Mouse (Mus musculus) lung, embryonic 15.5 days (tissue): ENCODE measurements around the gene Ano1. TPM values are rescaled to one million over a fixed set of nuclear protein-coding genes. Genes with fewer than 3 reads are reported as not detected.

Experiments used
- ATAC-seq: fragments of 200-750 bp; cut with Nextera tagmentation; 2 replicates; pipeline ENCODE4 v1.8.0; 2017; ENCODE audit warnings: moderate number of reproducible peaks, borderline replicate concordance; ENCODE audit not compliant: low FRiP score, low TSS enrichment; ENCODE audit errors: extremely low read depth
- H3K27ac ChIP-seq: fragments of 300-500 bp; sonication (generic); 2 replicates; pipeline ENCODE4 v1.5.1; 2015; ENCODE audit warnings: moderate library complexity, mild to moderate bottlenecking, inconsistent platforms
- H3K27me3 ChIP-seq: fragments of 300-500 bp; sonication (generic); 2 replicates; pipeline ENCODE4 v1.6.1; 2015; ENCODE audit warnings: inconsistent platforms
- H3K36me3 ChIP-seq: fragments of 300-500 bp; sonication (generic); 2 replicates; pipeline ENCODE4 v1.6.1; 2015; ENCODE audit warnings: inconsistent platforms
- H3K4me1 ChIP-seq: fragments of 300-500 bp; sonication (generic); 2 replicates; pipeline ENCODE4 v1.6.1; 2015; ENCODE audit warnings: inconsistent platforms
- H3K4me2 ChIP-seq: fragments of 300-500 bp; sonication (generic); 2 replicates; pipeline ENCODE4 v1.6.1; 2015; ENCODE audit warnings: inconsistent platforms, mild to moderate bottlenecking, moderate library complexity
- H3K4me3 ChIP-seq: fragments of 300-500 bp; sonication (generic); 2 replicates; pipeline ENCODE4 v1.5.1; 2015; ENCODE audit warnings: mild to moderate bottlenecking, inconsistent platforms
- H3K9ac ChIP-seq: fragments of 300-500 bp; sonication (generic); 2 replicates; pipeline ENCODE4 v1.6.1; 2015; ENCODE audit warnings: inconsistent platforms
- H3K9me3 ChIP-seq: fragments of 300-500 bp; sonication (generic); 2 replicates; pipeline ENCODE4 v1.6.1; 2016; ENCODE audit warnings: inconsistent platforms
- WGBS: fragments of 180-500 bp; shearing (Covaris S2); methylation state at CpG from one replicate; pipeline ENCODE4 v1.1.7; 2015; 5-methylcytosine and 5-hydroxymethylcytosine counted together
- polyA plus RNA-seq: library from polyadenylated mRNA; unstranded; fragments of >200 nt; fragmentation: Nextera tagmentation; extraction: Ambion mirVana; gene quantifications from 2 replicates; pipeline ENCODE4 v1.2.1, GENCODE M21; 2015

Ano1 gene
- polyA plus RNA-seq, 1 experiment from 2014 or later, result 90.2 TPM

DNA sequence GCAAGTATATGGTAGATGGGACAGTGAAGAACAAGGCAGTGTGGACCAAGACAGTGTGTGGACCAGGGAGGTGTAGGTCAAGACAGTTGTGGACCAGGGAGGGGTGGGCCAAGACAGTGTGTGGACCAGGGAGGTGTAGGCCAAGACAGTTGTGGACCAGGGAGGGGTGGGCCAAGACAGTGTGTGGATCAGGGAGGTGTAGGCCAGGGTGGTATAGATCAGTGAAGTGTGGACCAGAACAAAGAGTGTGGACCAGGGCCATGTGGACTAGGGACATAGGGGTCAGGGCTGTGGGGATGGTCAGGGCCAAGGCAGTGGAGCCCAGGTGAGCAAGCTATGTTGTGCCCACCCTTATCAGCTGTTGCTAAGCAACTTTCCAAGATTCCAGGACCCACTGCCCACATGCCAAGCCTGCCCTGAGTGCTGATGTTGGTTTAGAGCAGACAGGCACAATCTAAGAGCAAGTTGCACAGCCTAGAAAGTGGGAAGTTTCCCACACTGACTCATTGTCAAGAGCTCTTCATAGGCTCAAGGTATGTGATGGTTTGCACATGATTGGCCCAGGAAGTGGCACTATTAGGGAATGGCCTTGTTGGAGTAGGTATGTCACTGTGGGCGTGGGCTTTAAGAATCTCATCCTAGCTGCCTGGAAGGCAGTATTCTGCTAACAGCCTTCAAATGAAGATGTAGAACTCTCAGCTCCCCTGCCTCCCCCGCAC, 64.0 kb downstream of the Ano1 start:
- H3K4me2 ChIP-seq, result no peak overlapping the region
- no peaks in the 10 kb centered on the region for H3K9me3 ChIP-seq
- 81% methylated on average over 2 of the region's 2 CpGs for WGBS
- no peaks in the 10 kb centered on the region for H3K27me3 ChIP-seq
- H3K27ac ChIP-seq, result 0 out of 2 replicates have a peak overlapping the region, but pooled peaks have one; percentile 22
- H3K9ac ChIP-seq, result no peak overlapping the region
- no peak overlapping the region for H3K4me3 ChIP-seq
- ATAC-seq, result peak; percentile 24; the same call in 1 of the 2 replicates
- H3K4me1 ChIP-seq, result peaks cover 29% of the 10 kb centered on the region
- no peaks in the 10 kb centered on the region for H3K36me3 ChIP-seq

DNA sequence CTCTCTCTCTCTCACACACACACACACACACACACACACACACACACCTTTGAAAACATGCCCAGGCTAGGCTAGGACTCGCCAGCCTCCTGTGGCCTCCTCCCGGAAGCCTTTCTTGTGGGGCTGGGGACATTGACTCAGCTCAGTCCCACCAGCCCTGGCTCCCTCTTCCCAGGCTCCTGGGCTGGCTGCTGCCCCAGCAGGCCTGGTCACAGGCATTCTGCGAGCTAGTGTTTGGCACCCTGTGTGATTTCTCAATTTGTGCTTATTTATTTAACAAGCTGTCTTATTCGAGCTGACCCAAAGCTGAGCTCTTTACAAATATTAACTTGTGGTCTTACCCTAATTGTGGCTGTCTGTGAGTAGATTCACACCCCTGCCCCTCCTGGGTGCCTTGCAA, 66.8 kb downstream of the Ano1 start:
- WGBS, result 30% methylated on average over 4 of the region's 4 CpGs
- H3K27ac ChIP-seq, result peak overlapping the region; percentile 49
- H3K4me2 ChIP-seq, result no peak overlapping the region

DNA sequence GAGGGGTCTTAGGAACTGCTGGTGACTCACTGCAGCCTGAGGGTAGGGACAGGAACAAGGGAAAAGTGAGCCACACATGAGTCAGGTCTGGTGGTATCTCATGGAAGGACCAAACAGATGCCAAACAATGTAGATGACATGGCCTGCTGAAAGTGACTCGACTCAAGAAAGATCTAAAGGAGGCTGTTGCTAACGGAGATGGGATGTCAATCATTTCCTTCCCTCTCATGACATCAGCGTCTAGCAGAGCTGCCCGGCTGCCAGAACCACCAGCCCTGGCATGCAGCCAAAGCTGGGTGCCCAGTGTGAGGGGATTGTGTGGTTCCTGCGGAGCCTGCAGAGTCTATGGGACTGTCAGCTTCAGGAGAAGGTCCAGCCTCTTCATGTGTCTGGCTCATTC, 67.3 kb downstream of the Ano1 start:
- WGBS, result 27% methylated on average over 5 of the region's 5 CpGs
- Histone ChIP-seq H3K9me3 (no peaks in the 10 kb centered on the region), H3K36me3 (no peaks in the 10 kb centered on the region), H3K4me1 (peaks cover 37% of the 10 kb centered on the region), H3K4me3 (no peak overlapping the region), H3K4me2 (no peak overlapping the region), H3K27ac (no peak overlapping the region), H3K9ac (no peak overlapping the region), H3K27me3 (no peaks in the 10 kb centered on the region)
- no peak for ATAC-seq

More for the DNA sequence above, 66.8 kb downstream of the Ano1 start:
- no peak overlapping the region for H3K4me3 ChIP-seq
- H3K4me1 ChIP-seq, result peaks cover 37% of the 10 kb centered on the region
- H3K27me3 ChIP-seq, result no peaks in the 10 kb centered on the region
- H3K36me3 ChIP-seq, result no peaks in the 10 kb centered on the region
- H3K9ac ChIP-seq, result no peak overlapping the region
- no peak for ATAC-seq
- H3K9me3 ChIP-seq, result no peaks in the 10 kb centered on the region

DNA sequence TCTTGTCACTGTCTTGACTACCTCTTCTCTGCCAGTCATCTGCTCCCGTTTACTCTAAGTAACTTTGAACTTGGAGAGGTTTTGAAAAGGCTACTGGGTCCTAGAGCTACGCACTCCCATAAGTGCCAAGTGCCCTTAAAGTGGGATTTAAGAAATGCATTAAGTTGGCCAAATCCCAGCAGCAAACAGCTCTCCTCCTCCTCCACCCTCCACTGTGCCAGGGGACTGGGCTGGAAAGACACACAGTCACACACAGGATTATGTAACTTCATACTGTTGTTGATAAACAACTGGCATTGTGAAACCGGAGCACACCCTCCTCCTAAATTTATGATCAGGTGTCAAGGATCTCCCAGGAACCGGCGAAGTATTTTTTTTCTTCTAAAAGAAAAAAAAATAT, 71.7 kb downstream of the Ano1 start:
- Histone ChIP-seq H3K36me3 (no peaks in the 10 kb centered on the region), H3K4me1 (peaks cover 52% of the 10 kb centered on the region), H3K4me2 (no peak overlapping the region), H3K9me3 (no peaks in the 10 kb centered on the region), H3K9ac (no peak overlapping the region), H3K27me3 (peaks cover 20% of the 10 kb centered on the region), H3K4me3 (no peak overlapping the region), H3K27ac (peak overlapping the region; percentile 65)
- WGBS, result 58% methylated on average over 5 of the region's 5 CpGs
- ATAC-seq, result no peak

DNA sequence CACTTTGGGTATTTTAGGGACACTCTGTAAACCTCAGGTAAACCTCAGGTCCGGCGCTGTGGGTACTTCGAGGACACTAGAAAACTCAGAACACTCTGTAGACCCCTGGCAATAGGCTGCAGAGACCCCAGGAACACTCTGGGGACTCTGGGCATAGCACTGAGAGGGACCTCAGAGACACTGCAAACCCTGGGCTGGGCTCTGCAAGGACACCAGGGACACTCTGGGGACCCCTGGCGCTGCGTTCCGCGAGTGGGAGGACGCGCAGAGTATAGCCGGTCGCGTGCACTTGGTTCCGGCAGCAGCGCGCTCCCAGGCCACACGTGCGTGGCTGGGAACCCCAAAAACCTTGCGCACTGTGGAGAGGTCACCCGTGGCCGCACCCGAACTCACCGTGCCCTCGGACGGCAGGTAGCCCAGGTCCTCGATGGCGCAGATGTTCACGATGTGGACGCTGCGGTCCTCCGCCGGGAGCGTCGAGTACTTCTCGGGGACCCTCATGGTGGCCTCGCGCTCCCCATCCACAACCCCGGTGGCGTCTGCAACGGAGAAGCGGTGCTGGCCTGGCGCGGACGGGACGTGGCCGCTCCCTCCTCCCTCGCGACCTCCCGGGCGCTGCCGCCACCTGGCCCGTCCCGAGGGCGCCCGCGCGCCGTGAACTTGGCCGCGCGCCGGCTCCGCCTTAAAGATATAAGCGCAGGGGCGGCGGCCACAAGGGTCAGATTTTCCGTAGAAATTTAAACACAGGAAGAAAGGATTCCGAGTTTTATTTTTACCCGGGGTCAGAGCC, 73.3 kb downstream of the Ano1 start:
- H3K9me3 ChIP-seq, result no peaks in the 10 kb centered on the region
- H3K27me3 ChIP-seq, result peaks cover 20% of the 10 kb centered on the region
- peak overlapping the region; percentile 35; the same call in 1 of the 2 replicates for H3K27ac ChIP-seq
- H3K36me3 ChIP-seq, result no peaks in the 10 kb centered on the region
- H3K9ac ChIP-seq, result peak overlapping the region; percentile 52
- 4% methylated on average over 65 of the region's 68 CpGs for WGBS
- peak overlapping the region; percentile 87 for H3K4me2 ChIP-seq
- ATAC-seq, result no peak; the same call in 1 of the 2 replicates
- H3K4me3 ChIP-seq, result peak overlapping the region; percentile 52
- H3K4me1 ChIP-seq, result peaks cover 47% of the 10 kb centered on the region

DNA sequence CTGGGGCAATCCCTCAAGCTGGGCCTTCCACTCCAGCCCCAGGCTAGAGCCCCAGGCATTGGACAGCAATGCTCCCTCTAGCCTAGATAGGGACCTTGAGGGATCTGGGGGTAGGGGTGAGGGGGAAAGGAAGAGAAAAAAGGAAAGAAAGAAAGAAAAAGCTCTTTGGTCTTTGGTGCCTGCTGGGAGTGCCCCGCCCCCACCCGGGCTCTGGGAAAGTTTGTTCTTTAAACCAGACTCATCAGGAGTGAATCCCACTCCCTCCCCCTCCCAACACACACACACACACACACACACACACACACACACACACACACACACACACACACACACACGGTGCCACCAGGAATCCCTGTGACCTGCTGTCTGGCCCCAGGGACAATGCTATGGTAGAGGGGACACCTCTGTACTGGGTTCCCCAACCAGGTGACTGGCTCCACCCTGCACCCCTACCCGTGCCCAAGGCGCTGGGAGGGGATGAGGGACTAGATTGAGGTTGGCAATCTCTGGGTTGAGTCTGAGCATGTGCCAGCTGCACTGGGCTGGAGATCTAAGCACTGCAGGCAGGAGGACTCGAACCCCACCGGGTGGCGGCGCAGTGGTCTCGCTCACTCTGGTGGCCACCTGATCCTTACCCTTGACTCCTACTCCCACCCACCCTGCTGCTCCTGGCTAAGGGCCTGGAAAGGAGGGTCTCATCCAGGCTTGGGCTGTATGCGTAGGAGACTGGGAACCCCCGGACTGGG, 74.3 kb downstream of the Ano1 start:
- Histone ChIP-seq H3K36me3 (no peaks in the 10 kb centered on the region), H3K27ac (0 out of 2 replicates have a peak overlapping the region, but pooled peaks have one; percentile 35), H3K9me3 (no peaks in the 10 kb centered on the region), H3K4me2 (peak overlapping the region; percentile 87), H3K9ac (peak overlapping the region; percentile 52), H3K27me3 (peaks cover 20% of the 10 kb centered on the region), H3K4me3 (peak overlapping the region; percentile 52), H3K4me1 (peaks cover 47% of the 10 kb centered on the region)
- ATAC-seq, result peak; percentile 24; the same call in 1 of the 2 replicates
- 49% methylated on average over 11 of the region's 12 CpGs for WGBS

DNA sequence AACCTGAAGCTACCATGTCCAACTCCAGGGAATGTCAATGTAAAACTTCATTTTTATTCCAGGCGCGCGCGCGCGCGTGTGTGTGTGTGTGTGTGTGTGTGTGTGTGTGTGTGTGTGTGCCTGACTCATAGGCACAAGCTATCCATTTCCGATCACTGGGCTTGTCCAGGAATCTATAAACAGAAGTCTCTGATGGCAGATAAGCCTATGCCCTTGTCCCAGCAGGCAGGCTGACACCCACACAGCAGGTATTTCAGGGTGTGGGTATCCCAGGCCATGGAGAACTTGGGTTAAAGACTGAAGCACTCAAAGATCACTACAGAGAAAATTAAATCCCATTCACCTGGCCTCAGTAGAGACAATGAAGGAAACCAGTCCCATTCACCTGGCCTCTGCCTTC, 76.1 kb downstream of the Ano1 start:
- Histone ChIP-seq H3K36me3 (no peaks in the 10 kb centered on the region), H3K4me3 (no peak overlapping the region), H3K4me2 (no peak overlapping the region), H3K27me3 (peaks cover 20% of the 10 kb centered on the region), H3K9me3 (no peaks in the 10 kb centered on the region), H3K4me1 (peaks cover 45% of the 10 kb centered on the region), H3K27ac (no peak overlapping the region), H3K9ac (no peak overlapping the region)
- WGBS, result 86% methylated on average over 8 of the region's 8 CpGs
- ATAC-seq, result no peak

DNA sequence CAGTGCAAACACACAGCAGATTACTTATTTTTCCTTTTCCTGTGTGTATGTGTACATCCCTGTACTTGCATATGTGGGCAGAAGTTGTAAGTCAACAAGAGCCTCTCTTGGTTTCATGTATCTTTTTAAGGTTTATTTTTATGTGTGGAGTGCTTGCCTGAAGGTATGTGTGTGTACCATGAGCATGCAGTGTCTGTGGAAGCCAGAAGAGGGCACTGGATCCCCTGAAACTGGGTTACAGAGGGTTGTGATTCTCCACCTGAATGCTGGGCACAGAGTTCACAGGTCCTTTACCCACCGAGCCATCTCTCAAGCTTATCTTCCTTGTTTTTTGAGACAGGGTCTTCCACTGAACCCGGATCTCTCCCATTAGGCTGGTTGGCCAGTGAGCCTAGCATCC, 81.9 kb downstream of the Ano1 start:
- Histone ChIP-seq H3K9me3 (no peaks in the 10 kb centered on the region), H3K27me3 (no peaks in the 10 kb centered on the region)
- 88% methylated on average over 2 of the region's 2 CpGs for WGBS

DNA sequence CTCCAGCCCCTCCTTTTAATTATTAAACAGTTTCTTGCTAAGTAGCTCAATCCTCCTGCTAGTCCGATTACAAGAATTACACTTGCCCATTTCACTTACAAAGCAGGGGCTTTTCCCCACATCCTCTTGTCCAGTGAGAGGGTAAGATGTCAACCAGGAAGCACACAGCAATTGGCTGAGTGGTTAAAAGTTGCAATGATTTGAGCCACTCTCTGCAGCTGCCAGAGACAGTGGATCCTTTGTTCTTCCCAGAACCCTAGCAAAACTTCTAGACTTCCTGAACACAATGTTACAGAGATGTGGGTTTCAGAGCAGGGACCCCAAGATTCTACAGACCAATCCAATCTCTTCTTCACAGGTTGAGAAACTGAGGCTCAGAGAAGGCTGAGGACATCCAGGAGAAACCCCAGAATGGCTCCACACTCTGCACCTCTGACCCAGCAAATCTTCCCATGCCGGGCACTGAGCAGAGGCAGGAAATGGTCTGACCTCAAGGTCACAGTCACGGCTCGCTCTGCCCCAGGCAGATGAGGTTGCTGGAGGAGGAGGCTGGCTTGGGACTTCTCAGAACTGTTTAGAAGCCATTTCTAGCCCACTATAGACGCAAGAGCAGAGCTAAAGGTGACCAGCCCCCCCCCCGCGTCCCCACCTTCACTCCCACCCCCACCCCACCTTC, 83.0 kb downstream of the Ano1 start:
- H3K9ac ChIP-seq, result no peak overlapping the region
- ATAC-seq, result 0 out of 2 replicates have a peak, but pooled peaks have one; percentile 27
- no peaks in the 10 kb centered on the region for H3K9me3 ChIP-seq
- H3K4me2 ChIP-seq, result no peak overlapping the region
- no peaks in the 10 kb centered on the region for H3K27me3 ChIP-seq
- peaks cover 22% of the 10 kb centered on the region for H3K4me1 ChIP-seq
- peak overlapping the region; percentile 62 for H3K27ac ChIP-seq
- H3K4me3 ChIP-seq, result no peak overlapping the region
- H3K36me3 ChIP-seq, result no peaks in the 10 kb centered on the region
- WGBS, result 30% methylated on average over 7 of the region's 7 CpGs

More for the DNA sequence above, 81.9 kb downstream of the Ano1 start:
- Histone ChIP-seq H3K4me2 (no peak overlapping the region), H3K4me1 (peaks cover 16% of the 10 kb centered on the region), H3K9ac (no peak overlapping the region), H3K36me3 (no peaks in the 10 kb centered on the region), H3K27ac (no peak overlapping the region), H3K4me3 (no peak overlapping the region)
- no peak for ATAC-seq

DNA sequence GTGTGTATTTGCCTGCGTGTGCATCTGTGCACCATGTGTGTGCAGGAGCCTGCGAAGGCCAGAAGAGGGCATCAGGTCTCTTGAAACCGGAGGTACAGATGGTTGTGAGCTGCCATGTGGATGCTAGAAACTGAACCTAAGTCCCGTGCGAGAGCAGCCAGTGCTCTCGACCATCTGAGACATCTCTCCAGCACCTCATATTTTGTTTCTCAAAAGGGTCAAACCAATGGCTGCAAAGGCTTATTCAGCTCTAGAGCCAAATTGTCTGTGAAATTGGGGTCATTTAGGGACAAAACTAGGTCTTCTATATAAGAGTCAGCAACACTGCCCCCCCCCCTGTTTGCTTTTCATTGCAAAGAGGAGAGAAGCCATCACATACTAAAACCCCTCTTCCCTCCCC, 84.7 kb downstream of the Ano1 start:
- H3K36me3 ChIP-seq, result no peaks in the 10 kb centered on the region
- no peaks in the 10 kb centered on the region for H3K27me3 ChIP-seq
- no peak overlapping the region for H3K27ac ChIP-seq
- 67% methylated on average over 6 of the region's 6 CpGs for WGBS
- peaks cover 26% of the 10 kb centered on the region for H3K4me1 ChIP-seq
- H3K9ac ChIP-seq, result no peak overlapping the region
- H3K9me3 ChIP-seq, result no peaks in the 10 kb centered on the region
- no peak overlapping the region for H3K4me2 ChIP-seq
- no peak; the same call in 1 of the 2 replicates for ATAC-seq
- H3K4me3 ChIP-seq, result no peak overlapping the region

DNA sequence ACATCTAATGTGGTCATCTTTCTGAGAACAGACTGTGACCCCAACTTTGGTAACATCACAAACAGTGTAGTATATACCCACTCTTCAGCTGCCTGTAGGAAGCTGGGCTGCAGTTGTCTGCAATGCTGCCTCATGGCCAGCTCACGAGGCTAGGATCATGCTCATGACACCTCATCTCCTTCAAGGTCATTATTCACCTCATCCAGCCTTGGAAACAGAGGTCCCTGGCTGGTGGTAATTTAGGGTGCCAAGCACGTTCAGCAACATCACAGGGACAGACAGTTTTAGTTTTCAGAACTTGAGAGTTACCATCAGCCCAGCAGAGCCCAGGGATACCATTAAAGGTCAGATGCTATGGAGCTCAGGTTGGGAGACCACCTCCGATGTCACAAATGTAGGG, 86.2 kb downstream of the Ano1 start:
- WGBS, result 69% methylated on average over 3 of the region's 3 CpGs
- Histone ChIP-seq H3K4me2 (no peak overlapping the region), H3K4me1 (peaks cover 24% of the 10 kb centered on the region), H3K27ac (no peak overlapping the region), H3K36me3 (no peaks in the 10 kb centered on the region), H3K9me3 (no peaks in the 10 kb centered on the region), H3K4me3 (no peak overlapping the region), H3K27me3 (no peaks in the 10 kb centered on the region), H3K9ac (no peak overlapping the region)
- no peak for ATAC-seq
